Mouse (Mus musculus): ENCODE data around the gene Rpl23.

DNA sequence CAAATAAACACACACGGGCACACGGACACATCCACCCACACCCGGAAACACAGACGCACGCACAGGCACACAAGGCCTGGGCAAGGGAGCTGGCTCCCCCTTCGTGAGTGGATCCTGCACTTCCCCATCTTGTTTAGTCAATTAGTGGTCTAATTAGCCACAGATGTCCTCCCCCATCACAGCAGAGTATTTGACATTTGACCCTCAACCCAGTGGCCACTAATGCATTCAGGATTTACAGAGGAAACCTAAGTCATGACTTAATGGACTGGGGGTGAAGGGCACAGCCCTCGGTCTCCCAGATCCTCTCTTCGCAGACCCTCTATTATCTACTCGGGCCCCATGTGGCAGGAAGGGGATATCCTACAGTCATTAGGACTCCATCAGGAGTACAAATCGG is 48.5 kb downstream of the Rpl23 start:
- TF ChIP-seq CTCF (IDR thresholded peaks at IDR 0.05; ENCODE audit: extremely low read depth, insufficient read depth, insufficient read length, insufficient replicate concordance) (no peak), POLR2A (IDR thresholded peaks at IDR 0.05; ENCODE audit: low read depth, low read length) (no peak)

All from spleen, adult 2 months (tissue).